Mouse (Mus musculus): ENCODE results near the gene Galns. TPM values are rescaled to one million over a fixed set of nuclear protein-coding genes. Genes with fewer than 3 reads are reported as not detected.

Galns gene
- polyA plus RNA-seq, 1 experiment from 2014 or later = 7.4 TPM

DNA sequence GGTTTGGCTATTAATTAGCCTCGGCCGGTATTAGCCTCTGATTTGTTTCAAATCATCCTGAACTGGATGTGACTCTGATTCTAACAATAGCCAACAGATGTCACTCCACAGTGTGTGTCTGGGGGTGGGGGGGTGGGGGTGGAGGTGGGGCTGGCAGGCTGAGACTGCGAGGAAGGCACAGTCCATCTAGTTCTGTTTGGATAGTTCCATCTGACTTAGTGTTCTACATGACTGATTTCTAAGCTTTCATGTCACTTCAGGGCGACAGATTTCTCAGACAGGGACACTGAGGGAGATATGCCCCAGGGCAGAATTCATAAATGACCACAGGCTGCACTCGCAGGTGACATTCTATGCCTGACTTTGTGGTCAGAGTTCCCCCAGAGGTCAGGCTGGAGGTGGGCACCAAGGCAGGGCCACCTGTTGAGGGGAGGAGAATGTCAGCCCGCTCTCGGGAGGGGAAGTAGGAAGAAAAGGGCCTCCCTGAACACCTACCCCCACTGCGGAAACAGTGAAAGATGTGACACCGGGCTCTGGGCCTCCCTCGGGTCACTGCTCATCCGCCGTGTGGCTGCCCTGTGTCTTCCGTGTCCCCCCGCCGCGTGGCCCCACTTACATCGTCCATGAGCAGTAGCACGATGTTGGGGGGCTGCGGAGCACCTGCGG, 518 bp downstream of the Galns start:
- peak overlapping the region; percentile 88 for H3K4me2 ChIP-seq (replicated peaks)
- H3K4me1 ChIP-seq = peaks cover 16% of the 10 kb centered on the region
- H3K27me3 ChIP-seq = no peaks in the 10 kb centered on the region
- peak overlapping the region; percentile 66 for H3K9ac ChIP-seq
- H3K27ac ChIP-seq = 0 out of 2 replicates have a peak overlapping the region, but pooled peaks have one; percentile 60
- peaks cover 14% of the 10 kb centered on the region for H3K36me3 ChIP-seq
- WGBS = 4% methylated on average over 20 of the region's 20 CpGs
- H3K4me3 ChIP-seq = peak overlapping the region; percentile 76
- no peak; the same call in 1 of the 2 replicates for ATAC-seq (ENCODE audit: insufficient number of reproducible peaks, insufficient read depth, low FRiP score, low TSS enrichment)
- no peaks in the 10 kb centered on the region for H3K9me3 ChIP-seq

DNA sequence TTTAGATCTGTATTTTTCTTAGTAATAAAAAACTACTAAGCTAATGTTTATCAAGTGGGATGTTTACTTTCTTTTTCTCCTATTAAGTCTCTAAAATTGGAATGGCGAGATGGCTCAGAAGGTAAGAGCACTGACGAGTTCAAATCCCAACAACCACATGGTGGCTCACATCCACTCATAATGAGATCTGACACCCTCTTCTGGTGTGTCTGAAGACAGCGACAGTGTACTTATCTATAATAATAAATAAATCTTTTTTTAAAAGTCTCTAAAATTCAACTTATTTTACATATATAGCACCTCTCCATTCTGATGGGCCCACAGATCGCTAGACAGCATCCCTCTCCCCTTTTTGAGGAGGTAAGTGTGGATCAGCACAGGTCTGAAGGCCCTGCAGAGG, 1.1 kb downstream of the Galns start:
- Histone ChIP-seq H3K9ac (no peak overlapping the region), H3K4me2 (replicated peaks) (peak overlapping the region; percentile 88; the same call in 1 of the 2 replicates)
- WGBS = 64% methylated on average over 4 of the region's 4 CpGs

DNA sequence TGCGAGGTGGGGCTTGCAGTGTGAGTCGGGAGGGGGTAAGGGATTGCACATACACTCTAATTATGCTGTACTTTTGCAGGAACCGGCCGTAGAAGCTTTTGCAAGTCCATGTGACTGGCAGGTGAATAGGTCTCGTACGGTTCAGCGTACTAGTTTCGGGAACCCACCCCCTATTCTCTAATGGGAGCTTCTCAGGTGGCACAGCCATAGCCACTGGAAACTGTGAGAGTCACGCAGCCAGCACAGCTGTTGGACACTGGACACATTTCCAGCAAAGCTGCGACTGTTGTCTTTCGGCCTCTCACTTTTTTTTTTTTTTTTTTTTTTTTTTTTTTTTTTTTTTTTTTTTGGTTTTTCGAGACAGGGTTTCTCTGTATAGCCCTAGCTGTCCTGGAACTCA, 4.5 kb downstream of the Galns start:
- Histone ChIP-seq H3K36me3 (no peaks in the 10 kb centered on the region), H3K4me1 (peaks cover 7% of the 10 kb centered on the region), H3K9me3 (no peaks in the 10 kb centered on the region), H3K4me3 (no peak overlapping the region), H3K4me2 (replicated peaks) (no peak overlapping the region), H3K27me3 (no peaks in the 10 kb centered on the region), H3K9ac (no peak overlapping the region), H3K27ac (no peak overlapping the region)
- ATAC-seq (ENCODE audit: insufficient number of reproducible peaks, insufficient read depth, low FRiP score, low TSS enrichment) = no peak
- 82% methylated on average over 11 of the region's 12 CpGs for WGBS

More for the DNA sequence above, 1.1 kb downstream of the Galns start:
- ATAC-seq (ENCODE audit: insufficient number of reproducible peaks, insufficient read depth, low FRiP score, low TSS enrichment) = no peak
- Histone ChIP-seq H3K27me3 (no peaks in the 10 kb centered on the region), H3K4me3 (peak overlapping the region; percentile 76; the same call in 1 of the 2 replicates), H3K27ac (no peak overlapping the region), H3K4me1 (peaks cover 16% of the 10 kb centered on the region), H3K9me3 (no peaks in the 10 kb centered on the region), H3K36me3 (peaks cover 14% of the 10 kb centered on the region)

DNA sequence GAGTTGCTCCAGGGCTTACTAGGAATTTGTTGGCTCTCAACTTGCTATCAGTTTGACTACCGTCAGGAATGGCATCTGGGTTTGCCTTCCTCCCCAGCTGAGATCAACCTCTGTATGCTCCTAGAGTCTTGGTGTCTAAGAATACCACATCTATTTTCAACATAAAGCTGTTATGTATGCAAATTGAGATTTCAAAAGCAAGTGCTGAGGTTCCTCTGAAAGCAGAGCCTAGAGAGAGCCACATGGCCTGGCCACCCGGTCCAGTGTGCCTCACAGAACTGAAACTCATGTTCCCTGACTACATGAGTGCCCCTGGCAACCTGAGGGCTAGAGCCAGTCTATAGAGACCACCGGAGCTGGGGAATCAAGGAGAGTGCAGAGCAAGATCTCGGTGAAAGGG, 5.9 kb downstream of the Galns start:
- no peaks in the 10 kb centered on the region for H3K36me3 ChIP-seq
- H3K4me1 ChIP-seq = peaks cover under 1% of the 10 kb centered on the region; the same call in 1 of the 2 replicates
- ATAC-seq (ENCODE audit: insufficient number of reproducible peaks, insufficient read depth, low FRiP score, low TSS enrichment) = no peak
- no peak overlapping the region for H3K4me2 ChIP-seq (replicated peaks)
- H3K9ac ChIP-seq = no peak overlapping the region
- no peak overlapping the region for H3K4me3 ChIP-seq
- H3K27me3 ChIP-seq = no peaks in the 10 kb centered on the region
- WGBS = 78% methylated on average over 4 of the region's 4 CpGs
- H3K9me3 ChIP-seq = no peaks in the 10 kb centered on the region
- H3K27ac ChIP-seq = no peak overlapping the region

DNA sequence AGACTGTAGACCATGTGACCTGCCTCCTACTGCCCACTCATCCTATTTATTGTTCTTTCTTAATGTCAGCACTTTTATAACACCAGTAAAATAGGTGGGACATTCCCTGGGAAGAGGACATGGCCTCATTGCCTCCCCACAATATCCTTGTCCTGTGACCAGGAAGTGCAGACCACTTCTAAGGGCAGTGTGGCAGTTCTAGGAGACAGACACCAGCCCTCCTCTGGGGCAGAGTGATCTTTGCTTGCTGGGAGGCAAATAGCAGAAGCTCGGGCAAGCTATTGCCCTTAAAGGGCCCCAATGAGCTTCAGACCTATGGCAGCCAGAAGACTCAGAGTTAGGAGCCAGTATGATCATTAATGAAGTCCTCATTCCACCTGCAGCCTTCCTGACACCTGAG, 6.6 kb downstream of the Galns start:
- WGBS = 67% methylated on average over 1 of the region's 1 CpGs
- Histone ChIP-seq H3K36me3 (no peaks in the 10 kb centered on the region), H3K9ac (no peak overlapping the region), H3K9me3 (no peaks in the 10 kb centered on the region), H3K27me3 (no peaks in the 10 kb centered on the region), H3K4me3 (no peak overlapping the region), H3K27ac (no peak overlapping the region), H3K4me1 (no peaks in the 10 kb centered on the region), H3K4me2 (replicated peaks) (no peak overlapping the region)
- no peak for ATAC-seq (ENCODE audit: insufficient number of reproducible peaks, insufficient read depth, low FRiP score, low TSS enrichment)

DNA sequence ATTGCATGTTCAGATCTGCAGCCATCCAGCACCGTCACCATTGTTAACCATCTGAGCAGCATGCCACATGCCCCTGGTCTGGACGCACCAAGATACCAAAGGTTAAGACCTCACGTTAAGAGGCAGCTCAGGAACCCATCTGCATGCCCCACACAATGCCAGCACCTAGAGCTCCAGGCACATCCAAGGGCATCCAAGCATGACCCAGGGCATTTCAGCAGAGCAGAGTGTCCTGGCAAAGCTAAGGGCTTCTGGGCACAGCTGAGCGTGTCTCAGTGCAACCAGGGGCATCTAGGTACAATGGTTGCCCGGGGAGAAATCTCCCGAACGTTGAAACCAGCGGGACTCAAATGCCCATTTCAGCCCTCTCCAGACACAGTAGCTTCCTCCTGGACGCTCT, 10.6 kb downstream of the Galns start:
- Histone ChIP-seq H3K4me1 (no peaks in the 10 kb centered on the region), H3K27me3 (no peaks in the 10 kb centered on the region), H3K27ac (no peak overlapping the region), H3K9me3 (no peaks in the 10 kb centered on the region), H3K4me3 (no peak overlapping the region), H3K4me2 (replicated peaks) (no peak overlapping the region), H3K36me3 (0 out of 2 replicates have a peak, but pooled peaks cover 6% of the 10 kb centered on the region), H3K9ac (no peak overlapping the region)
- 93% methylated on average over 9 of the region's 9 CpGs for WGBS
- ATAC-seq (ENCODE audit: insufficient number of reproducible peaks, insufficient read depth, low FRiP score, low TSS enrichment) = no peak

DNA sequence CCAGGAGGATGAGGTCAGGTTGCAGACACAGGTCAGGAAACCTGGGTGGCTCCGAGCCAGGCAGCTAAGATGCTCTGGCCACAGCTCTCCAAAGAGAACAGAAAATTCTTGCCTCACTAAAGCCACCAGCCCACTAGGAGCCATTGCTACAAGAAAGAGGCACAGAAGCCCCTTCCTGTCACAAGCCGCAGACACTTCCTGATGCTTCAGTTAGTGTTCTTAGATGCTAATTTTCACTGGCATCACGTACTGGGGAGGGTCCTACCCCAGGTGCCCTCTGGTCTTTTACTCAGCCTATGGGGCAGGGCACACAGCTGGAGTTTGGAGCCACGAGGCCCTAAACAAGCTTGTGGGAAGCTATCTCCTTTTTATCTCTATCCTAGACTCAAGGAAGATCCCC, 15.2 kb downstream of the Galns start:
- H3K4me3 ChIP-seq = no peak overlapping the region

DNA sequence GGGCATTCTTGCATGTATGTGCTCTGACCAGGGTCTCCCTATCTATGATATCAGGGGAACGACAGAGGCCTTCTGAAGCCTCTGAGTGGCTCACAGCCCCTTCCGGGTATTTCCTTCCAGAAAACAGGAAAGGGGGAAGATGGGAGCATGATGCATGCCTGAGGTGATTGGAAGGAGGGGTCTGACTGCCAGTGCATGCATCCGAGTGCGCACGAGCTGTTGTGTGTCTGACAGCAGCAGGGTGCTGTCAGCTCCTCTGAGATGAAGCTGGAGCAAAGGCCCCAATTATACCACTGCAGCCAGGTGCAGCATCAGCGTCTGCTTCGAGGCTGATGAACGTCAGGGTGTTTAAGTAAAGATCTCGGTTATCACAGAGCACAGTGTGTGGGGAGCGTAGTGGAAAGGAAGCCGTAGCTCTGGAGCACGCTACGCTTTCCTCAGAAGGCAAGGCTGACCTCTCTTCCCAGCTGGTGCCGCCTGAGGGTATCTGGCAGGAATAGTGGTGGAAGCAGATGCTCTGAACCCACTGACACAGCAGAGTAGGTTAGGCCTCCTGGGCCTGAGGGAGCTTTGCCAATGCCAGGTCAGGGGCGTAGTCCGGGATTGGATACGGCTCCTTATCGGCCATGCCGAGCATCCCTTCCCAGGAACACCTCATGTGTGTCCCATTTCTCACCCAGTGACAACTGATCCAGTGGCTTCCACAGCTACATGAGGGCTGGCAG, 17.3 kb downstream of the Galns start:
- ATAC-seq (ENCODE audit: insufficient number of reproducible peaks, insufficient read depth, low FRiP score, low TSS enrichment) = no peak
- H3K4me3 ChIP-seq = no peak overlapping the region
- H3K9me3 ChIP-seq = no peaks in the 10 kb centered on the region
- no peaks in the 10 kb centered on the region for H3K36me3 ChIP-seq
- no peak overlapping the region for H3K4me2 ChIP-seq (replicated peaks)
- no peak overlapping the region for H3K9ac ChIP-seq
- H3K4me1 ChIP-seq = no peaks in the 10 kb centered on the region
- no peaks in the 10 kb centered on the region for H3K27me3 ChIP-seq
- 72% methylated on average over 19 of the region's 19 CpGs for WGBS
- no peak overlapping the region for H3K27ac ChIP-seq

More for the DNA sequence above, 15.2 kb downstream of the Galns start:
- Histone ChIP-seq H3K27ac (no peak overlapping the region), H3K4me2 (replicated peaks) (no peak overlapping the region), H3K27me3 (no peaks in the 10 kb centered on the region), H3K36me3 (0 out of 2 replicates have a peak, but pooled peaks cover 6% of the 10 kb centered on the region), H3K9me3 (no peaks in the 10 kb centered on the region), H3K4me1 (no peaks in the 10 kb centered on the region), H3K9ac (no peak overlapping the region)
- no peak for ATAC-seq (ENCODE audit: insufficient number of reproducible peaks, insufficient read depth, low FRiP score, low TSS enrichment)
- 49% methylated on average over 4 of the region's 4 CpGs for WGBS

DNA sequence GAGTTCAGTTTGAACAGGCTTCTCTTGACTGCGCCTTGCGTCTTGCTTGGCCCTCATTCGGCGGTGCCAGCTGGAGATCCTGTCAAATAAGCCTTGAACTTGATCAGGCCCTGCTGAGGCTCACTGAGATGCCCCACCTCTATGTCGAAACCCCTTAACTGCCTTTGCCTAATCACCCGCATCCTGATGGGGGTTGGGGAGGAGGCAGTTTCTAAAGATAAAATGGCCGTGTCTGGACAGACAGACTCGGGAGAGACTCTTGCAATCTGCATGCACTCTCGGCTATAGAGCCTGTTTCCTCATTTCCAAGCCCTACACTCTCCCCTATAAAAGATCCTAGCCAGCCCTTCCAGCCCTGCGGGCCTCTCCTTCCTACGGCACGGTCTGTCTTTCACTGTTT, 18.0 kb downstream of the Galns start:
- Histone ChIP-seq H3K4me1 (no peaks in the 10 kb centered on the region), H3K4me3 (no peak overlapping the region), H3K36me3 (no peaks in the 10 kb centered on the region), H3K27me3 (no peaks in the 10 kb centered on the region), H3K27ac (no peak overlapping the region), H3K9ac (no peak overlapping the region), H3K4me2 (replicated peaks) (no peak overlapping the region), H3K9me3 (no peaks in the 10 kb centered on the region)
- no peak for ATAC-seq (ENCODE audit: insufficient number of reproducible peaks, insufficient read depth, low FRiP score, low TSS enrichment)
- WGBS = 68% methylated on average over 12 of the region's 12 CpGs

DNA sequence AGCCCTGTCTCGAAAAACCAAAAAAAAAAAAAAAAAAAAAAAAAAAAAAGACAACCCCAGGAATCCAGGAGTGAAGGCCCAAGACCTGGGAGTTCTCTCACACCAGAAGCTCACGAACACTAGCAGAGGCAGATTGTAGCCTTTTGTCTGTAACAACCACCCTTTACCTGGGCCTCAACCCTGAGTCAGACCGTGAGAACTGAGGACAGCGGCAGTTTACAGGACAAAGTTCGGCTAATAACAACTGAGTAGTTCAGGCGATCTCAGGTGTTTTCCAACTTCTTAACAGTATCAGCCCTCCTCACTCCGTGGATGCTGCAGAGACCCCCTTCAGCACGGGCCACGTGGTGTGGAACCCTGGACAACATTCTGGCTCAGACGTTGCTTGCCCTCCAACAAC, 24.5 kb downstream of the Galns start:
- WGBS = 83% methylated on average over 10 of the region's 10 CpGs
- no peak for ATAC-seq (ENCODE audit: insufficient number of reproducible peaks, insufficient read depth, low FRiP score, low TSS enrichment)
- Histone ChIP-seq H3K9me3 (no peaks in the 10 kb centered on the region), H3K4me2 (replicated peaks) (no peak overlapping the region), H3K4me3 (no peak overlapping the region), H3K36me3 (no peaks in the 10 kb centered on the region), H3K27me3 (no peaks in the 10 kb centered on the region; the same call in 1 of the 2 replicates), H3K9ac (no peak overlapping the region), H3K27ac (no peak overlapping the region), H3K4me1 (no peaks in the 10 kb centered on the region)

DNA sequence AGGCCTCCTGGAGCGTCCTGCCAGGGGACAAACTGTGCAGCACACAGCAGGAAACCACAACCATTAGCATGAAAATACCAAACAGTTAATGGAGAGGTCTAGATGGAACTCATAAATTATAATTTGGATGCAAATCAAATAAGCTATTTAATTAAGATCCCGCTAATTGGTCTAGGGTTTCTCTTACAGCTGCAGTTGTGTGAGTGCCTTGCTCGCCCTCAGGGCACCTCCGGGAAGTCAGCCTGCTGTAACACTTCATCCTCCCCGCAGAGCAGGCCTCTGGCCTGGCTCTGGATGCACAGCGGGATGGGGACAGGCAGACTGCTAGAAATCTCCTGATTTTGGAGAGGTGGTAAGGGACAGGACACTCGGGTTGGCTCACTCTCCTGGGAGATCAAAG, 25.1 kb downstream of the Galns start:
- no peak overlapping the region for H3K4me2 ChIP-seq (replicated peaks)
- ATAC-seq (ENCODE audit: insufficient number of reproducible peaks, insufficient read depth, low FRiP score, low TSS enrichment) = no peak
- no peaks in the 10 kb centered on the region for H3K4me1 ChIP-seq
- H3K36me3 ChIP-seq = no peaks in the 10 kb centered on the region
- H3K9ac ChIP-seq = no peak overlapping the region
- WGBS = 47% methylated on average over 7 of the region's 7 CpGs
- H3K27ac ChIP-seq = no peak overlapping the region
- H3K4me3 ChIP-seq = no peak overlapping the region
- no peaks in the 10 kb centered on the region; the same call in 1 of the 2 replicates for H3K27me3 ChIP-seq
- H3K9me3 ChIP-seq = no peaks in the 10 kb centered on the region

DNA sequence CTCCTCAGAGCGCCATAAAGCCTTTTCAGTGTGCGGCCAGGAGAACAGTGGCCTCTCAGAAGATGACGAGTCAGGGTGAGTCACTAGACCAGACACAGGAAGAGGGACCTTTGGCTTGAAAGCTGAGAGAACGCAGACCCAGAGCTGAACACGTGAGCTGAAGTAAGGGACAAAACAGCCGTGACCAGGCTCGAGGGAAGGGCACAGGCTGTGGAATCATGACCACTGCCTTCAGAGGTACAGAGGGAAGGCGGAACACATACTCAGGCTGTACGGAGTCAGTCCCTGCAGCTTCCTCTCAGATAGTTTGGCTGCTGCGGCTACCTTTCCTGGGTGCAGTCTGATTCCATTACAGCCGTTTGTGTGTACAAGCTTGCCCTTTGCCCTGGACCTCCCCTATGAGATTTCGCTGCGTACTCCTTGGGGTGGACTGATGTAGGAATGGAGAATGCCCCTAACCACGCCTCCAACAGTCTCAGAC, 25.8 kb downstream of the Galns start:
- no peak overlapping the region for H3K4me3 ChIP-seq
- no peaks in the 10 kb centered on the region; the same call in 1 of the 2 replicates for H3K27me3 ChIP-seq
- H3K4me2 ChIP-seq (replicated peaks) = no peak overlapping the region
- 49% methylated on average over 14 of the region's 14 CpGs for WGBS
- H3K9me3 ChIP-seq = no peaks in the 10 kb centered on the region
- H3K4me1 ChIP-seq = no peaks in the 10 kb centered on the region
- no peaks in the 10 kb centered on the region for H3K36me3 ChIP-seq
- no peak overlapping the region for H3K27ac ChIP-seq
- ATAC-seq (ENCODE audit: insufficient number of reproducible peaks, insufficient read depth, low FRiP score, low TSS enrichment) = no peak
- no peak overlapping the region for H3K9ac ChIP-seq
